Mouse (Mus musculus): Measurements from ENCODE around the gene Olfr668. TPM values are rescaled to one million over a fixed set of nuclear protein-coding genes. Genes with fewer than 3 reads are reported as not detected.
"Not testable (repeated sequence)": the region's sequence is repeated elsewhere in the genome, so short reads cannot be mapped to it uniquely, and the experiment has no call there.

Gene Olfr668
- not detected in 2 replicates for polyA plus RNA-seq (2015; fragmentation: Nextera tagmentation; extraction: Ambion mirVana)

- Histone ChIP-seq H3K36me3 (ENCODE audit: control insufficient read depth, insufficient read depth) (no peaks in the 10 kb centered on the region), H3K9ac (ENCODE audit: low read depth, low read length) (no peak within 1 kb of the TSS), H3K27me3 (replicated peaks; ENCODE audit: control insufficient read depth, insufficient read depth, low read length) (no peaks in the 10 kb centered on the region), H3K9me3 (ENCODE audit: control insufficient read depth) (no peaks in the 10 kb centered on the region), H3K27ac (ENCODE audit: low read depth, low read length) (no peak within 1 kb of the TSS), H3K4me3 (ENCODE audit: low read depth, low read length) (no peak within 1 kb of the TSS), H3K4me2 (replicated peaks; ENCODE audit: low read depth) (no peak within 1 kb of the TSS), H3K4me1 (replicated peaks; ENCODE audit: control insufficient read depth, insufficient read depth, low read length) (no peaks in the 10 kb centered on the region)
- no peak for ATAC-seq
- WGBS, result 71% methylated on average over 1 of the region's 1 CpGs
- TF ChIP-seq CTCF (IDR thresholded peaks at IDR 0.05; ENCODE audit: low read depth), result no peak
Observed at GRCm38 (mm10) chr7:104927957-104928356, at the start of gene Olfr668. TSS of gene Olfr668 (minus strand) at chr7:104928057.

- H3K27ac ChIP-seq (ENCODE audit: low read depth, low read length); H3K9me3 ChIP-seq (ENCODE audit: control insufficient read depth); H3K27me3 ChIP-seq (replicated peaks; ENCODE audit: control insufficient read depth, insufficient read depth, low read length); H3K4me3 ChIP-seq (ENCODE audit: low read depth, low read length); H3K4me1 ChIP-seq (replicated peaks; ENCODE audit: control insufficient read depth, insufficient read depth, low read length); ATAC-seq; H3K9ac ChIP-seq (ENCODE audit: low read depth, low read length); H3K36me3 ChIP-seq (ENCODE audit: control insufficient read depth, insufficient read depth); H3K4me2 ChIP-seq (replicated peaks; ENCODE audit: low read depth): not testable (repeated sequence)
- WGBS, result 61% methylated on average over 2 of the region's 2 CpGs
Observed at GRCm38 (mm10) chr7:104972507-104972906, 44.6 kb upstream of the Olfr668 start.

- Histone ChIP-seq H3K36me3 (ENCODE audit: control insufficient read depth, insufficient read depth) (no peaks in the 10 kb centered on the region), H3K4me2 (replicated peaks; ENCODE audit: low read depth) (no peak within 1 kb of the TSS), H3K4me1 (replicated peaks; ENCODE audit: control insufficient read depth, insufficient read depth, low read length) (no peaks in the 10 kb centered on the region), H3K4me3 (ENCODE audit: low read depth, low read length) (no peak within 1 kb of the TSS), H3K27ac (ENCODE audit: low read depth, low read length) (no peak within 1 kb of the TSS), H3K9ac (ENCODE audit: low read depth, low read length) (no peak within 1 kb of the TSS), H3K9me3 (ENCODE audit: control insufficient read depth) (no peaks in the 10 kb centered on the region), H3K27me3 (replicated peaks; ENCODE audit: control insufficient read depth, insufficient read depth, low read length) (no peaks in the 10 kb centered on the region)
- TF ChIP-seq CTCF (IDR thresholded peaks at IDR 0.05; ENCODE audit: low read depth), result no peak
- ATAC-seq, result no peak
- 45% methylated on average over 1 of the region's 1 CpGs for WGBS
Observed at GRCm38 (mm10) chr7:104962520-104962919, 34.7 kb upstream of the Olfr668 start, which contains the start of gene Olfr670. TSS of gene Olfr670 (minus strand) at chr7:104962620.

- not testable (repeated sequence) for H3K36me3 ChIP-seq (ENCODE audit: control insufficient read depth, insufficient read depth); ATAC-seq; H3K9ac ChIP-seq (ENCODE audit: low read depth, low read length); H3K9me3 ChIP-seq (ENCODE audit: control insufficient read depth); H3K4me3 ChIP-seq (ENCODE audit: low read depth, low read length); H3K4me2 ChIP-seq (replicated peaks; ENCODE audit: low read depth); H3K27me3 ChIP-seq (replicated peaks; ENCODE audit: control insufficient read depth, insufficient read depth, low read length); H3K4me1 ChIP-seq (replicated peaks; ENCODE audit: control insufficient read depth, insufficient read depth, low read length); H3K27ac ChIP-seq (ENCODE audit: low read depth, low read length)
- WGBS, result 93% methylated on average over 16 of the region's 16 CpGs
Observed at GRCm38 (mm10) chr7:104950234-104950633, 22.4 kb upstream of the Olfr668 start.

- no peak for ATAC-seq
- Histone ChIP-seq H3K27me3 (replicated peaks; ENCODE audit: control insufficient read depth, insufficient read depth, low read length) (no peaks in the 10 kb centered on the region), H3K4me1 (replicated peaks; ENCODE audit: control insufficient read depth, insufficient read depth, low read length) (no peaks in the 10 kb centered on the region), H3K4me3 (ENCODE audit: low read depth, low read length) (no peak within 1 kb of the TSS), H3K9me3 (ENCODE audit: control insufficient read depth) (no peaks in the 10 kb centered on the region), H3K27ac (ENCODE audit: low read depth, low read length) (no peak within 1 kb of the TSS), H3K36me3 (ENCODE audit: control insufficient read depth, insufficient read depth) (no peaks in the 10 kb centered on the region), H3K4me2 (replicated peaks; ENCODE audit: low read depth) (no peak within 1 kb of the TSS), H3K9ac (ENCODE audit: low read depth, low read length) (no peak within 1 kb of the TSS)
- no peak for TF ChIP-seq CTCF (IDR thresholded peaks at IDR 0.05; ENCODE audit: low read depth)
- 73% methylated on average over 1 of the region's 1 CpGs for WGBS
Observed at GRCm38 (mm10) chr7:104933940-104934339, 6.1 kb upstream of the Olfr668 start, which contains the start of gene Olfr669. TSS of gene Olfr669 (plus strand) at chr7:104934240.

GRCm38 (mm10) chr7:104921382-104921781, 6.5 kb downstream of the Olfr668 start, which contains the start of gene Olfr667:
TSS of gene Olfr667 (minus strand) at chr7:104921482.
- H3K4me1 ChIP-seq (replicated peaks; ENCODE audit: control insufficient read depth, insufficient read depth, low read length), result no peaks in the 10 kb centered on the region
- H3K4me2 ChIP-seq (replicated peaks; ENCODE audit: low read depth), result no peak within 1 kb of the TSS
- no peaks in the 10 kb centered on the region for H3K36me3 ChIP-seq (ENCODE audit: control insufficient read depth, insufficient read depth)
- no peak within 1 kb of the TSS for H3K27ac ChIP-seq (ENCODE audit: low read depth, low read length)
- no peak for TF ChIP-seq CTCF (IDR thresholded peaks at IDR 0.05; ENCODE audit: low read depth)
- no peak within 1 kb of the TSS for H3K9ac ChIP-seq (ENCODE audit: low read depth, low read length)
- 94% methylated on average over 1 of the region's 1 CpGs for WGBS
- no peaks in the 10 kb centered on the region for H3K9me3 ChIP-seq (ENCODE audit: control insufficient read depth)
- H3K4me3 ChIP-seq (ENCODE audit: low read depth, low read length), result no peak within 1 kb of the TSS
- H3K27me3 ChIP-seq (replicated peaks; ENCODE audit: control insufficient read depth, insufficient read depth, low read length), result no peaks in the 10 kb centered on the region
- no peak for ATAC-seq

GRCm38 (mm10) chr7:104895852-104896251, 32.0 kb downstream of the Olfr668 start, which contains the start of gene Olfr666:
TSS of gene Olfr666 (minus strand) at chr7:104895952.
- Histone ChIP-seq H3K4me1 (replicated peaks; ENCODE audit: control insufficient read depth, insufficient read depth, low read length) (no peaks in the 10 kb centered on the region), H3K9me3 (ENCODE audit: control insufficient read depth) (no peaks in the 10 kb centered on the region), H3K4me2 (replicated peaks; ENCODE audit: low read depth) (no peak within 1 kb of the TSS), H3K27me3 (replicated peaks; ENCODE audit: control insufficient read depth, insufficient read depth, low read length) (no peaks in the 10 kb centered on the region), H3K9ac (ENCODE audit: low read depth, low read length) (no peak within 1 kb of the TSS), H3K27ac (ENCODE audit: low read depth, low read length) (no peak within 1 kb of the TSS), H3K36me3 (ENCODE audit: control insufficient read depth, insufficient read depth) (no peaks in the 10 kb centered on the region), H3K4me3 (ENCODE audit: low read depth, low read length) (no peak within 1 kb of the TSS)
- WGBS, result 79% methylated on average over 2 of the region's 2 CpGs
- no peak for ATAC-seq
- no peak for TF ChIP-seq CTCF (IDR thresholded peaks at IDR 0.05; ENCODE audit: low read depth)
